Comparison of ENCODE assay signal across 8 mouse cellular contexts in the genomic region with DNA sequence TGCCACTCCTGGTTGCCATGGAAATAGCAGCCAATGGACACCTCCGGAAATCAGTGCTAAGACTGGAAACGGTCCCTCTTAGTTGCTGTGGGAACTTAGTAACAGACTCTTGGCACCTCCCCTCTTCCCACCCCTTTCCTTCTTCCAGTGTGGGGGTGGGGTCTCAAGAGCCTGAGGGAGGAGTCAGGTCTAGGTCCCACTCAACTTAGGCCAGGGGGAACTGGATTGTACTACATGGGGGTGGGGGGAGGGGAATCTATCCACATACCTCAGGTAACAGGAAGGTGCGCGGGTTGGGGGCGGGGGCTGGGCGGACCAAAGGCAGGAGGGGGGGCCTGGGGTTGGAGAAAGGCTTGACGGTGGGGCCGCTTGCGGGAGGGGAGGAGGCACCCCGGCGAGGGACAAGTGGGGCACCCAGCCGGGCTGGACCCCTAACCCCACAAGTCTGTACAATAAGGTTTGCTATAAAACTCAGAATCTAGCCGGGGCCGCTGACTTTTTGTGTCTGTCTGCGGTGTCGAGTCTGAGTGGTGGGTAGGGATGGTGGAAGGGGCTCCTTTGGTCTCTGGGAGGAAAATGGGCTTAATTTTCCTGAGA. TPM values are rescaled to one million over a fixed set of nuclear protein-coding genes. Genes with fewer than 3 reads are reported as not detected.
A peak's percentile ranks its signal among the peaks of the same experiment; 100 is the strongest.
DNase-seq lines count a peak whose midpoint lies in the region; ATAC-seq and TF ChIP-seq lines count a peak whose summit lies in the region.

No protein-coding gene starts in this region.

- peak overlapping the region; percentile 80 for H3K27ac ChIP-seq in forebrain, embryonic 12.5 days
- peak overlapping the region; percentile 85 for H3K27ac ChIP-seq in heart, postnatal 0 days (ENCODE audit: low read depth)
- peak overlapping the region; percentile 97 for H3K27ac ChIP-seq in liver, embryonic 15.5 days (replicated peaks)
- H3K27ac ChIP-seq in neural tube, embryonic 12.5 days: no peak overlapping the region

- peaks cover 50% of the 10 kb centered on the region for H3K36me3 ChIP-seq in E14TG2a.4 (ENCODE audit: insufficient read depth, low read length)
- peaks cover 44% of the 10 kb centered on the region for H3K36me3 ChIP-seq in forebrain, embryonic 12.5 days (replicated peaks)
- H3K36me3 ChIP-seq in heart, postnatal 0 days (replicated peaks; ENCODE audit: control insufficient read depth, insufficient read depth, low read length): peaks cover 26% of the 10 kb centered on the region
- peaks cover 2% of the 10 kb centered on the region; the same call in 1 of the 2 replicates for H3K36me3 ChIP-seq in liver, embryonic 15.5 days (replicated peaks)
- peaks cover 43% of the 10 kb centered on the region for H3K36me3 ChIP-seq in neural tube, embryonic 12.5 days

- H3K4me3 ChIP-seq in E14TG2a.4 (replicated peaks; ENCODE audit: low read length): peak overlapping the region; percentile 87
- H3K4me3 ChIP-seq in forebrain, embryonic 12.5 days (replicated peaks): peak overlapping the region; percentile 50
- peak overlapping the region; percentile 69 for H3K4me3 ChIP-seq in heart, postnatal 0 days (ENCODE audit: low read depth, low read length)
- H3K4me3 ChIP-seq in liver, embryonic 15.5 days (replicated peaks): peak overlapping the region; percentile 72
- peak overlapping the region; percentile 45 for H3K4me3 ChIP-seq in neural tube, embryonic 12.5 days

- ATAC-seq in forebrain, embryonic 12.5 days (ENCODE audit: low FRiP score): peak; percentile 84
- peak; percentile 88 for ATAC-seq in heart, postnatal 0 days (ENCODE audit: insufficient read depth, low read depth)
- peak; percentile 5; the same call in 1 of the 2 replicates for ATAC-seq in liver, embryonic 15.5 days (ENCODE audit: insufficient read depth)
- ATAC-seq in neural tube, embryonic 12.5 days (ENCODE audit: low FRiP score, low read depth): peak; percentile 87

- TF ChIP-seq EP300 in heart, postnatal 0 days (IDR thresholded peaks at IDR 0.05; ENCODE audit: low read depth): no peak

- H3K27me3 ChIP-seq in E14TG2a.4 (ENCODE audit: insufficient read depth, low read length): no peaks in the 10 kb centered on the region
- no peaks in the 10 kb centered on the region for H3K27me3 ChIP-seq in forebrain, embryonic 12.5 days
- no peaks in the 10 kb centered on the region for H3K27me3 ChIP-seq in heart, postnatal 0 days (ENCODE audit: control insufficient read depth, insufficient read depth, low read length)
- H3K27me3 ChIP-seq in liver, embryonic 15.5 days: no peaks in the 10 kb centered on the region
- no peaks in the 10 kb centered on the region for H3K27me3 ChIP-seq in neural tube, embryonic 12.5 days (replicated peaks)

- H3K9me3 ChIP-seq in E14TG2a.4 (ENCODE audit: low read length): no peaks in the 10 kb centered on the region
- H3K9me3 ChIP-seq in forebrain, embryonic 12.5 days: no peaks in the 10 kb centered on the region
- H3K9me3 ChIP-seq in heart, postnatal 0 days (replicated peaks; ENCODE audit: control insufficient read depth, low read length): no peaks in the 10 kb centered on the region
- no peaks in the 10 kb centered on the region for H3K9me3 ChIP-seq in liver, embryonic 15.5 days (replicated peaks)
- no peaks in the 10 kb centered on the region for H3K9me3 ChIP-seq in neural tube, embryonic 12.5 days

- no peak for TF ChIP-seq CTCF in E14TG2a.4 (conservative IDR thresholded peaks at IDR 0.05; ENCODE audit: low read length)
- TF ChIP-seq CTCF in heart, postnatal 0 days (IDR thresholded peaks at IDR 0.05; ENCODE audit: low read depth): no peak

- H3K9ac ChIP-seq in forebrain, embryonic 12.5 days: peak overlapping the region; percentile 69
- H3K9ac ChIP-seq in heart, postnatal 0 days (replicated peaks; ENCODE audit: low read depth, low read length): peak overlapping the region; percentile 86
- peak overlapping the region; percentile 79 for H3K9ac ChIP-seq in liver, embryonic 15.5 days
- peak overlapping the region; percentile 67 for H3K9ac ChIP-seq in neural tube, embryonic 12.5 days

- 2% methylated on average over 16 of the region's 16 CpGs for WGBS in forebrain, embryonic 12.5 days
- WGBS in heart, postnatal 0 days: 3% methylated on average over 16 of the region's 16 CpGs
- 1% methylated on average over 16 of the region's 16 CpGs for WGBS in liver, embryonic 15.5 days (ENCODE audit: insufficient replicate concordance)
- 2% methylated on average over 16 of the region's 16 CpGs for WGBS in neural tube, embryonic 12.5 days

- peak overlapping the region; percentile 90 for H3K4me2 ChIP-seq in forebrain, embryonic 12.5 days
- H3K4me2 ChIP-seq in heart, postnatal 0 days (ENCODE audit: low read depth, low read length): peak overlapping the region; percentile 82
- peak overlapping the region; percentile 93 for H3K4me2 ChIP-seq in liver, embryonic 15.5 days
- H3K4me2 ChIP-seq in neural tube, embryonic 12.5 days (replicated peaks): peak overlapping the region; percentile 73

- peak; percentile 74 for DNase-seq in c-Kit-negative CD71-positive TER-119-positive erythroid progenitor cells, embryonic 14.5 days (ENCODE audit: low read depth, low spot score)
- DNase-seq in heart, postnatal 0 days (ENCODE audit: low spot score): peak; percentile 98
- peak; percentile 96 to 99 for DNase-seq in kidney, postnatal 36 days
- DNase-seq in testis, postnatal 10 days (ENCODE audit: low spot score): peak; percentile 95

- peaks cover 80% of the 10 kb centered on the region for H3K4me1 ChIP-seq in E14TG2a.4 (replicated peaks; ENCODE audit: low read depth, low read length)
- H3K4me1 ChIP-seq in forebrain, embryonic 12.5 days: peaks cover 30% of the 10 kb centered on the region
- peaks cover 12% of the 10 kb centered on the region for H3K4me1 ChIP-seq in heart, postnatal 0 days (ENCODE audit: control insufficient read depth, insufficient read depth)
- H3K4me1 ChIP-seq in liver, embryonic 15.5 days (replicated peaks): peaks cover 78% of the 10 kb centered on the region
- H3K4me1 ChIP-seq in neural tube, embryonic 12.5 days: peaks cover 25% of the 10 kb centered on the region

RNA-seq across cellular contexts. Expression of a gene that starts 0.5 kb away (rescaled TPM):
- 5.7 and 6.0 TPM in 2 replicates for polyA plus RNA-seq in forebrain, embryonic 12.5 days (2016; fragmentation: Nextera tagmentation; extraction: Ambion mirVana)
- total RNA-seq in heart, postnatal 0 days (2014; rRNA removed; ENCODE audit: low replicate concordance): 31.8 and 38.9 TPM in 2 replicates
- polyA plus RNA-seq in heart, postnatal 0 days (2015; fragmentation: Nextera tagmentation; extraction: Ambion mirVana): 17.3 and 17.6 TPM in 2 replicates
- 11.0 and 13.1 TPM in 2 replicates for polyA plus RNA-seq in liver, embryonic 15.5 days (2015; fragmentation: Nextera tagmentation; extraction: Ambion mirVana)
- polyA plus RNA-seq in neural tube, embryonic 12.5 days (2016; fragmentation: Nextera tagmentation; extraction: Ambion mirVana): 7.9 and 9.9 TPM in 2 replicates

RNA-seq across cellular contexts. Expression of a gene that starts 7.4 kb away (rescaled TPM):
- 21.7 and 25.5 TPM in 2 replicates for polyA plus RNA-seq in forebrain, embryonic 12.5 days (2016; fragmentation: Nextera tagmentation; extraction: Ambion mirVana)
- 7.5 and 14.4 TPM in 2 replicates for total RNA-seq in heart, postnatal 0 days (2014; rRNA removed; ENCODE audit: low replicate concordance)
- 6.0 and 7.6 TPM in 2 replicates for polyA plus RNA-seq in heart, postnatal 0 days (2015; fragmentation: Nextera tagmentation; extraction: Ambion mirVana)
- 9.2 and 9.3 TPM in 2 replicates for polyA plus RNA-seq in liver, embryonic 15.5 days (2015; fragmentation: Nextera tagmentation; extraction: Ambion mirVana)
- polyA plus RNA-seq in neural tube, embryonic 12.5 days (2016; fragmentation: Nextera tagmentation; extraction: Ambion mirVana): 20.3 and 22.5 TPM in 2 replicates

RNA-seq across cellular contexts. Expression of a gene that starts 16.3 kb away (rescaled TPM):
- not detected in 2 replicates for polyA plus RNA-seq in forebrain, embryonic 12.5 days (2016; fragmentation: Nextera tagmentation; extraction: Ambion mirVana)
- not detected in 2 replicates for total RNA-seq in heart, postnatal 0 days (2014; rRNA removed; ENCODE audit: low replicate concordance)
- not detected in 2 replicates for polyA plus RNA-seq in heart, postnatal 0 days (2015; fragmentation: Nextera tagmentation; extraction: Ambion mirVana)
- not detected in 2 replicates for polyA plus RNA-seq in liver, embryonic 15.5 days (2015; fragmentation: Nextera tagmentation; extraction: Ambion mirVana)
- not detected in 2 replicates for polyA plus RNA-seq in neural tube, embryonic 12.5 days (2016; fragmentation: Nextera tagmentation; extraction: Ambion mirVana)

RNA-seq across cellular contexts. Expression of a gene that starts 24.8 kb away (rescaled TPM):
- 9.0 and 10.3 TPM in 2 replicates for polyA plus RNA-seq in forebrain, embryonic 12.5 days (2016; fragmentation: Nextera tagmentation; extraction: Ambion mirVana)
- total RNA-seq in heart, postnatal 0 days (2014; rRNA removed; ENCODE audit: low replicate concordance): 8.9 and 21.6 TPM in 2 replicates
- 0.42 and 0.56 TPM in 2 replicates for polyA plus RNA-seq in heart, postnatal 0 days (2015; fragmentation: Nextera tagmentation; extraction: Ambion mirVana)
- polyA plus RNA-seq in liver, embryonic 15.5 days (2015; fragmentation: Nextera tagmentation; extraction: Ambion mirVana): 2.8 and 2.9 TPM in 2 replicates
- polyA plus RNA-seq in neural tube, embryonic 12.5 days (2016; fragmentation: Nextera tagmentation; extraction: Ambion mirVana): 10.2 and 13.0 TPM in 2 replicates

RNA-seq across cellular contexts. Expression of a gene that starts 31.3 kb away (rescaled TPM):
- 7.3 and 7.6 TPM in 2 replicates for polyA plus RNA-seq in forebrain, embryonic 12.5 days (2016; fragmentation: Nextera tagmentation; extraction: Ambion mirVana)
- total RNA-seq in heart, postnatal 0 days (2014; rRNA removed; ENCODE audit: low replicate concordance): 36.1 and 47.4 TPM in 2 replicates
- polyA plus RNA-seq in heart, postnatal 0 days (2015; fragmentation: Nextera tagmentation; extraction: Ambion mirVana): 23.3 and 27.4 TPM in 2 replicates
- polyA plus RNA-seq in liver, embryonic 15.5 days (2015; fragmentation: Nextera tagmentation; extraction: Ambion mirVana): 55.9 and 75.3 TPM in 2 replicates
- 7.8 and 9.0 TPM in 2 replicates for polyA plus RNA-seq in neural tube, embryonic 12.5 days (2016; fragmentation: Nextera tagmentation; extraction: Ambion mirVana)

Comparison
In these comparisons a context has a peak if more than half of its experiments do, and no peak if none do; other contexts are left out.
1. ATAC-seq: peak in every context shown above with its lines; median percentile 88 in heart, postnatal 0 days; 87 in neural tube, embryonic 12.5 days; 84 in forebrain, embryonic 12.5 days; 5 in liver, embryonic 15.5 days.